Comparison of ENCODE assay signal across 8 mouse cellular contexts in genomic region chr2:174329663-174330615, GRCm38 (mm10). TPM values are rescaled to one million over a fixed set of nuclear protein-coding genes. Genes with fewer than 3 reads are reported as not detected.
DNase-seq lines count a peak whose midpoint lies in the region; ATAC-seq lines count a peak whose summit lies in the region.

No protein-coding gene starts in this region.

- H3K9me3 ChIP-seq in forebrain, embryonic 15.5 days = no peaks in the 10 kb centered on the region

- peak overlapping the region; percentile 94 for H3K9ac ChIP-seq in forebrain, embryonic 15.5 days (replicated peaks)

- ATAC-seq in forebrain, embryonic 15.5 days (replicated peaks) = peak; percentile 80

- peak overlapping the region; percentile 74 for H3K4me3 ChIP-seq in forebrain, embryonic 15.5 days

- intact Hi-C loops in heart, postnatal 36 days (cut with DNase I) = loop anchor here (2.0 to 10.0 kb wide), 4 partner anchors 59 to 1325 kb away; partner anchors contain the start of genes Nelfcd and Rae1

- DNase-seq in ES-CJ7 (ENCODE audit: low read depth, low spot score) = peak; percentile 50
- DNase-seq in cerebellum, adult 18-20 months = peak; percentile 72 to 84
- peak; percentile 82 to 89 for DNase-seq in heart, postnatal 36 days
- peak; percentile 77 to 87 for DNase-seq in layer of hippocampus, postnatal 10 days (ENCODE audit: low spot score in 2 of 2)
- DNase-seq in lung, postnatal 10 days = peak; percentile 93
- DNase-seq in retina, postnatal 1 day = peak; percentile 92
- peak; percentile 86 for DNase-seq in thymus, postnatal 4 days

- peak overlapping the region; percentile 67 for H3K4me2 ChIP-seq in forebrain, embryonic 15.5 days (replicated peaks)

- peaks cover 53% of the 10 kb centered on the region for H3K4me1 ChIP-seq in forebrain, embryonic 15.5 days

- H3K27ac ChIP-seq in forebrain, embryonic 15.5 days (replicated peaks) = peak overlapping the region; percentile 97

- H3K27me3 ChIP-seq in forebrain, embryonic 15.5 days = no peaks in the 10 kb centered on the region

- no peaks in the 10 kb centered on the region for H3K36me3 ChIP-seq in forebrain, embryonic 15.5 days

- WGBS in forebrain, embryonic 15.5 days = under 1% methylated on average over 98 of the region's 131 CpGs

RNA-seq across cellular contexts. Expression of gene Gm20721, which starts 16.6 kb away (rescaled TPM):
- polyA plus RNA-seq in forebrain, embryonic 15.5 days (2015; fragmentation: Nextera tagmentation; extraction: Ambion mirVana) = 6.7 and 7.5 TPM in 2 replicates
- 1 to 10 TPM; 2.4 TPM for total RNA-seq in heart, postnatal 36 days (2021)
- 1 to 10 TPM; 1.3 to 1.9 TPM for total RNA-seq in layer of hippocampus, postnatal 10 days (2021)

RNA-seq across cellular contexts. Expression of gene Gnas, which starts 45.8 kb away (rescaled TPM):
- 1,144 and 1,250 TPM in 2 replicates for polyA plus RNA-seq in forebrain, embryonic 15.5 days (2015; fragmentation: Nextera tagmentation; extraction: Ambion mirVana)
- total RNA-seq in heart, postnatal 36 days (2021) = 1,000 to 10,000 TPM; 1,171 to 1,227 TPM
- total RNA-seq in layer of hippocampus, postnatal 10 days (2021) = 1,000 to 10,000 TPM; 1,824 to 1,870 TPM

Comparison
In these comparisons a context has a peak if more than half of its experiments do, and no peak if none do; other contexts are left out.
1. Peak in every context shown above with its lines: DNase-seq, ATAC-seq, H3K4me3 ChIP-seq and H3K27ac ChIP-seq.